Mouse (Mus musculus) retina, adult 2 months (tissue): ENCODE results near the gene Zfp36l1.

Experiments used
- DNase-seq: peaks from one replicate; pipeline ENCODE4 v3.0.0-alpha.2; 2012; ENCODE audit warnings: low read depth, low spot score

Zfp36l1 gene

DNA sequence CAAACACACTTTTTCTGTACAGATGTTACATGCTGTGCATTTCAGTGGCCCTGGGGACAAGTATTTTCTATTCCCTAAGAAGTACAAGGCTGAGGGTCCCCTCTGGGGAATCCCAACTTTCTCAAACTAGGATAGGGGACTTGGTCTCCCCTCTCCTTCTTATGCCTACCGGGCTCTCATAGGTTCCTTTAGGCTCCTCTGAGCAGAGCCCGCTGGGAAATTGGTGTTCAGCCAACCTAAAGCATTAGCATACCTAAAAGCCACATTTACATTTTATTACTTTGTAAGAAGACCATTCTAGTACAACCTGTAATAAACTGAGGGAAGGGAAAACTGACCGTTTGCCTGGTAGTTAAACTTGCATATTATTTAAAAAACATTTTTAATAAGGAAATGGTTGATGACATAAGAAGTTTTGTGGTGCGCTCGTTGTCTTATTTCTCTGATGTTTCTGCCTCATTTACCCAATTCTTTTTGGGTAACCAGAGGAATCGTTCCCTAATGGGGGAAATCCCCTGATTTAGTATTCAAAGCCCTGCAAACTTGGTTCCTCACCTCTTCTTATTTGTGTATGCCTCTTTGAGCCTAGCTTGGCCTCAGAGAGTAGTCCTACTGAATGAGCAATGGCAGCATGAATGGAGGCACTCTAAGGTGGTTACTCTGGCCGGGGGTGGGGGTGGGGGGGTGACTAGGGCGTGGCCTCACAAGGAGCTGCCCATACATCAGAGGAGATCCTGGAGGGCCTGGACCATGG, 42.1 kb downstream of the Zfp36l1 start:
- DNase-seq: no peak

DNA sequence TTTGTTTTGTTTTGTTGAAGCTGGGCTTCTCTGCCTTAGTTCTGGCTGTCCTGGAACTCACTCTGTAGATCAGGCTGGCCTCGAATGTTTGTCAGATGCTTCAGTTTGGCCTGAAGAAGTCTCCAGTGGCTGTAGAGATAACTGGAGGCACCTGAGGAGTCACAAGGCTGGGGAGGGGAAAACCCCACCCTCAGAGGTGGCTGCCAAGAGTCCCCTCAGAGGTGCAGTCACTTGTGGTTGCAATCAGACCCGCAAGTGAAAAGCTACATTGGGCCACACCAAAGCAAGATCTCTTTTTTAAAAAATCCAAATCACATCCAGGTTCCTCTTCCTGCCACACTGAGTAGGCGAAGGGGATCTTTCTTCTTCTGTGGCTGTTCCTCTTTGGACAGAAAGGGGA, 43.8 kb downstream of the Zfp36l1 start:
- no peak for DNase-seq

DNA sequence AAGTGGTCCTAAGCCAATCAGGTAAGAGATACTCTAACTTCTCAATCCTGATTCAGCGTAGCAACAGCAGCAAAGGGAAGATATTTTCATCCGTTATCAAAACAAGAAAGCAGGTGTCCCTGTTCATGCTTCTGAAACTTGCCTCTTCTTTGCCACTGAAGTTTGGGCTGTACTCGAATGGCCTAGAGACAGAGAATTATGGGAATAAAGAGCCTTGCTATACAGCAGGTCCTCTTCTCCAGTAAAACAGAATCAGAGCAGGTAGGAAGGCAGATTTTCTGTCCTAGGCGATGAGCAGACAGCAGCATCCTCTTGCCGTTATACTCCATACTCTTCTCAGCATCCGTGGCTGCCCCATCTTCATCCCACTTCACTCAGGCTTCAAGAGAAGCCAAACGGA, 44.8 kb downstream of the Zfp36l1 start:
- DNase-seq: no peak

DNA sequence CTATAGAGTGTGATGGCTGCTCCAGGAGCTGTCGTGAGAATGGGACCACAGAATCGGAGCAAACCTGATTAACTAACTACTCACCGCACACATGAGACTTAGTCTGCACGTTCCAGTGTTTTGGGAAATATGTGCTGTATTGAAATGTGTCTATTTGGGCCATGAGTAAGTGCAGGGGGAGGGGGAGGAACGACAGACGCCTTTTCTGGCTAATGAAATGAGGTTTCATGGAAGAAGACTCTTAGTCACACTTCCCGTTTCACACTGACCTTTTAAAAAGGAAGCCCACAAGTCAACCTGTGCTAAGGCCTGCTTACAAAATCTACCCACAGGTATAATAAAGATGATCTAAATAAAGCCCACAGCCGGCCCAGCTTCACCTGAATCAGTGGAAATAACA, 47.8 kb downstream of the Zfp36l1 start:
- DNase-seq: no peak

DNA sequence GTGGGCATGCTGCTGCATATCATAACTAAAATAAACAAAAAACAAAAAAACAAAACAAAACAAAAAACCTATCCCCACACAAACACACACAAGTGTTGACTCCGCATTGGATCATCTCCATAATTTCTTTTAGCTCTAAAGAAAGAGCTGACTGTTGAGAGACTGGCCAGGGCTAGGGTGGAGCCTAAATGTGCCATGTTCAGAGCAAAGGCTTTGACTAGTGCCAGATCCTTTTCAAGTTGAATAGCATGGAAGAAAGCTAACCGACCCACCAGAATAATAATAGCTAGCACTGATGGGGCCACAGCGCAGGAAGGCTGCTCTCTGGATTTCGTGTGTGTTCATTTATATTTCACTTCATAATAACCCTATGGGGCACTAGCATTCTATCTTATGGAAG, 48.5 kb downstream of the Zfp36l1 start:
- no peak for DNase-seq

DNA sequence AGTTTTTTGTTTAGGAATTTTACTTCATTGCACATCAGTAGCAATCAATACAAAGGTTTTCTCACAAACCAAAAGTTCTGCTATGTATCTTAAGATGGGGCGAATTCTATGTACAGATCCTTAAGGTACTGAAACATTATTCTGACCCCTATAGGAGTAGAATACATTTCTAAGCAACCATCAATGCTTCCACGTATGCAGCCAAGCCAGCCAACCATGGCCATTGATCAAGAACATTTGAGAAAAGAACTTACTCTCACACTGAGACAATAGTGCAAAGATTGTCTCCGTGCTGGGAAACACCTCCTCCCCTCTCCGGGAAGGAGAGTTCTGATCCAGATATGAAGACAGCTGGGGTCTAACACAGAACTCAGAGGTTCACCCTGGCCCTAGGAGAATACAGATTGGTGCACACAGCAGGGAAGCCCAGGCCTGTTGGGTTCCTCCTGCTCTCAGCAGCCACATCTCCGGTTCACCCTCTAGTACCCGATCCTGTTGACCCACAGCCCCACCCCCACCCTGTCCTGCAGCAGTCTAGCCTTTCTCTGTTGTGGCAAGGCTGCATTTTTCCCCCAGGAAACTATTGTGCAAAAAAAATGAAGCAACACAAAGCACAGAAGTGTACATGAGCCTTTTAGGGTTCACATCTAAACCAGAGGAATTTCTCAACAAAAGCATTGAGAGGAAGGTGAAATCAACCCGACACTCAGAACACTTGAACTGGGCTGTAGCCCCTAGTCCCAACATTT, 49.2 kb downstream of the Zfp36l1 start:
- DNase-seq: no peak

DNA sequence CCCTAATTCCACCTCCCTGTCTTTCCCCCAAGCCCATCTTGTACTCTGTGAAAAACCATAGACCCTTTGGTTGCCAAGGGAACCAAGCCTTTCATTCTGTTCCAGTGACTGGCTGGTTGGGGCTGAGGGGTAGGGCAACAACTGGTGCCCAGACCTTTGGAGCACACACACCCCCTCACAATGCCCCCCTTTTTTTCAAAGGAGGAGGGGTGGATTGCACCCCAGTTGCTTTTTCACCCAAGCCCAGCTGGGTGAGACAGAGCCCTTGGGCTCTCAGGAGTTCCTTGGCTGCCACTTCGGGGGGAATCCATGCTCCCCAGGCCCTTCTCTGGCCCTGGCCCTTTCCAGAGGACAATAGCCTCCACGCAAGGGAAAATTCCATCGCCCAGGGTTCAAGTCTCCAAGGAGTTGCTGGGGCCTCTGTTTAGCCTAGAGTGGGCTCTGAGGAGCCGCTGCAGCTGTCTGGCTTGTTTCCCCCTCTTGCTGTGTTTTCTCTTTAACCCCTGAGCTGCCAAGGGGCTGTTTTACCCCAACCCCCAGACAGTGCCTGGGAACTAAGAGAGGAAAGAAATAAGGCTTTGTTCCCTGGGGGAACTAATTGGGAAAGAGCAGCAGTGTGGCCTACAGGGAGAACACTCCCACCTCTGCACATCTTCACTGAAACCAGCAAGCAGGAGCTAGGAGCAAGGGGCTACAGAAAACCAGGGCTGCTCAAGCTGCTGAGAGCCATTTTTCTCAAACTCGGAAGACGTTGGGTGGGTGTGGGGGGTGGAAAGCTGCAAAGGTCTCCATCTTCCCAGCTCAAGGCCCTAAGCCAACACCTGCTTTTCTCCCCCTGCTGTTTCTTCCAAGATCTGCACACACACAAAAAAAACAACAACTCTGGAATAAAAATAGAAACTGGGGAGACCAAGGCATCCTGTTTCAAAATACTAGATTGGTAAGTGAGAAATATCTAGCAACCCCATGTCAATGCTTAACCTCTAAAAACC, 50.1 kb downstream of the Zfp36l1 start:
- no peak for DNase-seq

DNA sequence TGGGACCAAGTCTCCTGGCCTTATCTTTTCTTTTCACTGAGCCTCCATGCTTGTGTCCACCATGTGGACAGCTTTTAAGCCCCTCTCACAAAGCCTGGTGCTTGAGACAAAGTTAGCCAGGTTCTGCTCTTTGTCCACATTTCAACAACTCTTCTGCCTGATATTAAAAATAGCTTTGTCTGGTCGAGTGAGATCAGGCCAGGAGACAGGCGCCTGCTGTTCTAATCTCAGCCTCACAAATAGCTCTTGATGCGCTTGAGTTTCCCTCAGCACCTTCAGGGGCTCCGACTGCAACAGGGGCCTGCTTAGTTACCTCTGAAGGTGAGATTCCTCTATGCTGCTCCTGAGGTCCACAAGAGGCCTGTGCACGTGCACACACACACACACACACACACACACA, 51.0 kb downstream of the Zfp36l1 start:
- no peak for DNase-seq

DNA sequence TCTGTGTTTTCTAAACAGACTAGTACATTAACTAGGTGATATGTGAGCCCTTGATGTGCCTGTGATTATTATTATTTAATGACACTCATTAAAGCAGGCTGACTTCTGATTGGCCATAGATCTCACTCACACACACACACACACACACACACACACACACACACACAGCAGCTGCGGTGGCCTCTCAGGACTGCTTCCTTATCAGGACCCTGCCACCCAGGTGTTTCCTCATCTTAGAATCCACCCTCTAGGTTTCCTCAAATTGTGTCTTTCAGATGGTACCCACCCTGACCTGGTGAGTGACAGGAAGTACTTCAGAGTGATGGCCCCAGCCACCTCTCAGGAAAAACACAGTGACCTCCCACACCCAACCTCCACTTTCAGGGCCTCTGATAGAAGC, 52.0 kb downstream of the Zfp36l1 start:
- DNase-seq: no peak

DNA sequence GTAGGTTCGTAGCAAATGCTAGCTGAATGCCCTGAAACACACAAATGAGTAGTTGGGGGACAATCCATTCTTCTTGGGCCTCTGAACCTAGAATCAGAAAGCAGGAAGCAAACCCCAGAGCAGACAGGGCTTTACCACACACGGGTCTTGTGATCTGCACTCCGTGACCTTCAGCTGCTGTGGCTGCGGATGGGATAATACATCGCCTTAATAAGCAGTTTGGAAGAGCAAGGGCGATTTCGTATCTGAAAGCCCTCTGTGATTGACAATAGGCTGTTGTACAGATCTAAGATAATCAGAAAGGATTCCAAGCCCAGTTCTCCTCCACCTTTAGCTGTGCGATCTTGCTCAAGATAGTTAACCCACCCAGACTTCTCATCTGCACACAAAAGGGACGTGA, 52.5 kb downstream of the Zfp36l1 start:
- no peak for DNase-seq

DNA sequence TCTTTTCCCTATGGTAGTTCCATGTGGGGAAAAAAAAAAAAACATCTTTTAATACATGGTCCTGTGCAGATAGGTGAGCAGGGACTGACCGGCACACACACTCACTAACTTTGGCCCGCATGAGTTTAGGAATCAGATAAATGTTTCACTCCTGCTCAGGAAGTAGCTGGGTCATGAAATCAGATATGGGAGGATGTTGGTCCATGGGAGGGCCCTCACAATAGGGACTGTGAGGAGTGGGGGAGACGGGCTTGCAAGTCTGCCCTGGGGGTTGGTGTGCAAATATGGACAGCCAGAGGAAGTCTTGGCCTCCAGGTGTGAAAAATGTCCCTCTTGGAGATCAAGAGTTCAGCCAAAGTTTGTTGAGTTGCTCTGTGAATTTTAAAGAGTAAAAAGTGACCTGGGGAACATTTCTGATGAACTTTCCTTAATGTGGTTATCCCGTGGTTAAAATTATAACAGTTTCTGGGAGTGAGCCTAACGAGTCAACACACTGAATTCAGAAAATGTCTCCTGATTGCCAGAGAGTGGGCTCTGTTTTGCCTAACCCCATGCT, 53.0 kb downstream of the Zfp36l1 start:
- no peak for DNase-seq
